Mouse (Mus musculus): Measurements from ENCODE around the gene Galnt14. TPM values are rescaled to one million over a fixed set of nuclear protein-coding genes. Genes with fewer than 3 reads are reported as not detected.
A peak's percentile ranks its signal among the peaks of the same experiment; 100 is the strongest.

Gene Galnt14
- polyA plus RNA-seq, 1 experiment from 2014 or later = 2.6 TPM

DNA sequence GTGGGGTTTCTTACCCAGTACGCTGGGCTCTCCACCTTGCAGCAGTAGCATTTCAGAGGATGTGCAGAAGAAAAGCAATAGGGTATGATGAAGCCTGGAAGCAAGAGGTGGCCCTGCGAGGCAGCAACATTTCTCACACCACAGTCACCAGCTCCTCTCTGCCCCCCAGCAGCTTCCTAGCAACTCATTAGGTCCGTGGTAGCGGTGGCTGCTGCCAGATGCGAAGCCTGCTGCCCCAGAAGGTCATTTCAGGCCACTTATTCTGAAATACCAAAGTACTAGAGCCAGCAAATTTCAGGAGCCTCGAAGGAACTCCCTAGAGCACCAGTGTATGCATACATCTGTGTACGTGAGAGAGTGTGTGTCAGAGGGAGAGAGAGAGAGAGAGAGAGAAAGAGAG, 9.2 kb downstream of the Galnt14 start:
- WGBS = 36% methylated on average over 7 of the region's 7 CpGs
- H3K27ac ChIP-seq = 0 out of 2 replicates have a peak overlapping the region, but pooled peaks have one; percentile 44

GRCm38 (mm10) chr17:73699881-73700280, 10.4 kb downstream of the Galnt14 start:
- H3K36me3 ChIP-seq (replicated peaks) = no peaks in the 10 kb centered on the region
- H3K27ac ChIP-seq = no peak overlapping the region
- 42% methylated on average over 6 of the region's 6 CpGs for WGBS
- no peaks in the 10 kb centered on the region for H3K9me3 ChIP-seq
- DNase-seq (ENCODE audit: extremely low spot score, low spot score) = no peak
- no peak overlapping the region for H3K4me3 ChIP-seq
- H3K4me1 ChIP-seq = peaks cover 43% of the 10 kb centered on the region
- H3K27me3 ChIP-seq (ENCODE audit: poor library complexity, severe bottlenecking) = peaks cover 13% of the 10 kb centered on the region; the same call in 1 of the 2 replicates

More for the DNA sequence above, 9.2 kb downstream of the Galnt14 start:
- Histone ChIP-seq H3K9me3 (no peaks in the 10 kb centered on the region), H3K27me3 (ENCODE audit: poor library complexity, severe bottlenecking) (peaks cover 13% of the 10 kb centered on the region; the same call in 1 of the 2 replicates), H3K4me1 (peaks cover 38% of the 10 kb centered on the region), H3K36me3 (replicated peaks) (no peaks in the 10 kb centered on the region), H3K4me3 (no peak overlapping the region)
- DNase-seq (ENCODE audit: extremely low spot score, low spot score) = no peak

GRCm38 (mm10) chr17:73694206-73694952, 15.9 kb downstream of the Galnt14 start:
- WGBS = 90% methylated on average over 3 of the region's 3 CpGs
- no peak overlapping the region for H3K4me3 ChIP-seq

DNA sequence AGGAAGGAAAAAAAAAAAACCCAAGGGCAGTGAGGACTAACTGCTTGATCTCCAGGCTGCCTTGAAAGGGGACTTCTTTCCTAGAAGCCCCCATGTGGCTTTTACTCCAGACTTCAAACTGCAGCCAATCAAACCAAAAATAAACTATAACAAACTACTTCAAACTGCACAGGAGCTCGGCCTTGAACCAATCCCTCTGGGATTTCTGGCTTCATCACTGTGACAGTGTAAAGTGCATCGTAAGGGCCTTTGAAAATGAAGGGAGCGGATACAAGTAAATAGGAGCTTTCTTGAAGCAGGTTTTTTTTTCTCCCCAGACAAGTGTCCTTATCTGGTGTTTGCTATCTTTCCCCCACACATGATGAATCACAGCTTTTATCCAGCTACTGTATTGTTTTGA, 22.0 kb downstream of the Galnt14 start:
- no peak overlapping the region for H3K4me3 ChIP-seq

More at GRCm38 (mm10) chr17:73694206-73694952, 15.9 kb downstream of the Galnt14 start:
- Histone ChIP-seq H3K27me3 (ENCODE audit: poor library complexity, severe bottlenecking) (peaks cover 13% of the 10 kb centered on the region; the same call in 1 of the 2 replicates), H3K36me3 (replicated peaks) (no peaks in the 10 kb centered on the region), H3K4me1 (peaks cover 18% of the 10 kb centered on the region), H3K9me3 (no peaks in the 10 kb centered on the region), H3K27ac (no peak overlapping the region)
- no peak for DNase-seq (ENCODE audit: extremely low spot score, low spot score)

GRCm38 (mm10) chr17:73686292-73686691, 24.0 kb downstream of the Galnt14 start:
- DNase-seq (ENCODE audit: extremely low spot score, low spot score) = no peak
- Histone ChIP-seq H3K9me3 (no peaks in the 10 kb centered on the region), H3K36me3 (replicated peaks) (no peaks in the 10 kb centered on the region), H3K27me3 (ENCODE audit: poor library complexity, severe bottlenecking) (no peaks in the 10 kb centered on the region), H3K4me3 (no peak overlapping the region), H3K4me1 (no peaks in the 10 kb centered on the region), H3K27ac (no peak overlapping the region)
- 93% methylated on average over 8 of the region's 8 CpGs for WGBS

More for the DNA sequence above, 22.0 kb downstream of the Galnt14 start:
- no peaks in the 10 kb centered on the region for H3K4me1 ChIP-seq
- DNase-seq (ENCODE audit: extremely low spot score, low spot score) = no peak
- no peak overlapping the region for H3K27ac ChIP-seq
- H3K36me3 ChIP-seq (replicated peaks) = no peaks in the 10 kb centered on the region
- H3K27me3 ChIP-seq (ENCODE audit: poor library complexity, severe bottlenecking) = no peaks in the 10 kb centered on the region
- H3K9me3 ChIP-seq = no peaks in the 10 kb centered on the region
- 90% methylated on average over 3 of the region's 3 CpGs for WGBS

GRCm38 (mm10) chr17:73684746-73685145, 25.5 kb downstream of the Galnt14 start:
- H3K36me3 ChIP-seq (replicated peaks) = no peaks in the 10 kb centered on the region
- 88% methylated on average over 5 of the region's 5 CpGs for WGBS
- H3K27me3 ChIP-seq (ENCODE audit: poor library complexity, severe bottlenecking) = no peaks in the 10 kb centered on the region
- DNase-seq (ENCODE audit: extremely low spot score, low spot score) = no peak
- H3K27ac ChIP-seq = no peak overlapping the region
- H3K4me1 ChIP-seq = no peaks in the 10 kb centered on the region
- no peak overlapping the region for H3K4me3 ChIP-seq
- H3K9me3 ChIP-seq = no peaks in the 10 kb centered on the region

GRCm38 (mm10) chr17:73671921-73672320, 38.3 kb downstream of the Galnt14 start:
- DNase-seq (ENCODE audit: extremely low spot score, low spot score) = no peak
- Histone ChIP-seq H3K27me3 (ENCODE audit: poor library complexity, severe bottlenecking) (no peaks in the 10 kb centered on the region), H3K4me3 (no peak overlapping the region), H3K27ac (no peak overlapping the region), H3K4me1 (no peaks in the 10 kb centered on the region), H3K9me3 (no peaks in the 10 kb centered on the region), H3K36me3 (replicated peaks) (no peaks in the 10 kb centered on the region)
- 83% methylated on average over 5 of the region's 5 CpGs for WGBS

- H3K9me3 ChIP-seq = no peaks in the 10 kb centered on the region
- DNase-seq (ENCODE audit: extremely low spot score, low spot score) = no peak
- H3K4me1 ChIP-seq = no peaks in the 10 kb centered on the region
- H3K4me3 ChIP-seq = no peak overlapping the region
- 98% methylated on average over 2 of the region's 2 CpGs for WGBS
- H3K27me3 ChIP-seq (ENCODE audit: poor library complexity, severe bottlenecking) = no peaks in the 10 kb centered on the region
- H3K36me3 ChIP-seq (replicated peaks) = no peaks in the 10 kb centered on the region
- no peak overlapping the region for H3K27ac ChIP-seq
Observed at GRCm38 (mm10) chr17:73670048-73670447, 40.2 kb downstream of the Galnt14 start.

DNA sequence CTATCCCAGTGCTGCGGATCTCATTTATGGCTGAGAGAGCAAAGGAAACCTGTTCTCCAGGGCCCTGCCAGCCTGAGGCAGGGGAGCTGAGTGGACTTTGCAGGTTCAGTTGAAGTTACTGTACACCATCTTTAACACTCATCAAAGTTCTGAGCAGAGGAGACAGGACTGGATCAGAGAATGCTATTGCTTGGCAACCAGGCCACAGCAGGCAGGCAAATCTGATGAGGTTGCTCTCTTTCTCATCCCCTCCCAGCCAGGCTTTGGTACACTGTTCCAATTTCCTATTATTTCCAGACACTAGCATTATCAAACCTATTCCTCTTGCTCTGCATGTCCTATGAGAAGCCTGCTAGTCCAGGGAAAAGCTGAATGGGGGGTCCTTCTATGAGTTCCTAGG, 41.3 kb downstream of the Galnt14 start:
- no peaks in the 10 kb centered on the region for H3K9me3 ChIP-seq
- no peak overlapping the region for H3K27ac ChIP-seq
- H3K4me3 ChIP-seq = no peak overlapping the region
- no peak for DNase-seq (ENCODE audit: extremely low spot score, low spot score)
- WGBS = 94% methylated on average over 1 of the region's 1 CpGs
- H3K27me3 ChIP-seq (ENCODE audit: poor library complexity, severe bottlenecking) = no peaks in the 10 kb centered on the region
- no peaks in the 10 kb centered on the region for H3K36me3 ChIP-seq (replicated peaks)
- H3K4me1 ChIP-seq = no peaks in the 10 kb centered on the region

GRCm38 (mm10) chr17:73663237-73663636, 47.0 kb downstream of the Galnt14 start:
- 74% methylated on average over 3 of the region's 3 CpGs for WGBS
- Histone ChIP-seq H3K9me3 (no peaks in the 10 kb centered on the region), H3K27ac (no peak overlapping the region), H3K36me3 (replicated peaks) (no peaks in the 10 kb centered on the region), H3K27me3 (ENCODE audit: poor library complexity, severe bottlenecking) (no peaks in the 10 kb centered on the region), H3K4me1 (no peaks in the 10 kb centered on the region; the same call in 1 of the 2 replicates), H3K4me3 (no peak overlapping the region)
- DNase-seq (ENCODE audit: extremely low spot score, low spot score) = no peak

DNA sequence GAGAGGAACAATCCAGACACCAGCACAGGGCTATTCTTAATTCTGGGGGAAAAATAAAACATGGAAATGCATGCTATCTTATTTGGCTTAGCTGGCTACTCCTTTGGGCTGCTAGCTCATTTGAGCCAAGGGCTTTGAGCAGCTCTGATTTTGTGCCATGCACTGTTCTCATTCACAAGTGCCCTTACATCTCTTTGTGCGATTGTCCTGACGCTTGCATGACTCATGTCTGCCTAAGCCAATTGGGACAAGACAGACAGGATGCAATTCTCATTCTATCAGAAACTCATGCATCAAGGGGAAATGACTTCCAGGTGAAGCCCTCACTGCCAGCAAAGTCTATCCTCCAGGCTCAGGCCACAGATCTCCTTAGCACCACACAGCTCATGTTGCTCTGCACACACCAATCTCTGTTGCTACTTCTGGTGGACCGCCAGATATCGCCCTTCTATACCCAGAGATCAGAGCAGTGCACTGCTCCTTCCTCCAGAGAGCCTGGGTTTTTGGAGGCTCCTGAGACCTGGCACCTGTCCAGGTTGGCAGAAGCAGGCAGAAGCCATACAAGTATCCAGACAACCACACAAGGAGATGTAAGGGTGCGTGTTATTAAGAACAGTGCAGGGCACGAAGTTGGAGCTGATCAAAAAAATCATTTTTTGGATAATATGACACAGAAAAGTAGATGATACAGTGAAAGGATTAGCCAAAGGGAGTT, 51.4 kb downstream of the Galnt14 start:
- WGBS = 89% methylated on average over 6 of the region's 6 CpGs
- peaks cover 4% of the 10 kb centered on the region for H3K4me1 ChIP-seq
- no peak for DNase-seq (ENCODE audit: extremely low spot score, low spot score)

DNA sequence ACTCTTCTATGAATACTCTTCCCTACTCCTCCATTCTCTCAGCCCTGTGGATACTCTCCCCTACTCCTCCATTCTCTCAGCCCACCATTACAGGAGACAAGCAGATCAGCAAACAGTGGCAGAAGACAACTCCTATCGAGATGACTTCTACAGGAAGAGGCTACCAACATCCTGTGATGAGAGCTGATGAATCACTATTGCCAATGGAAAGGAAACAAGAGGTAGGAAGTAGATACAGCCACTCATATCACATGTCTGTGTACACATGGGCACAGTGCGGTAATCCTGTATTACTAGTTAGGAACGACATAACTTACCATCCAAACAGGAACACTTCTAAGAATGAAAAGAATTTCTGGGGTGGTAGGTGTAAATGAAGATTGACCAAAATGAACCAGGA, 53.9 kb downstream of the Galnt14 start:
- H3K27ac ChIP-seq = no peak overlapping the region
- no peaks in the 10 kb centered on the region for H3K36me3 ChIP-seq (replicated peaks)
- peaks cover 4% of the 10 kb centered on the region for H3K4me1 ChIP-seq
- DNase-seq (ENCODE audit: extremely low spot score, low spot score) = no peak
- 86% methylated on average over 3 of the region's 3 CpGs for WGBS
- no peak overlapping the region for H3K4me3 ChIP-seq
- no peaks in the 10 kb centered on the region for H3K9me3 ChIP-seq
- H3K27me3 ChIP-seq (ENCODE audit: poor library complexity, severe bottlenecking) = no peaks in the 10 kb centered on the region

More for the DNA sequence above, 51.4 kb downstream of the Galnt14 start:
- no peak overlapping the region for H3K27ac ChIP-seq
- no peak overlapping the region for H3K4me3 ChIP-seq
- H3K9me3 ChIP-seq = no peaks in the 10 kb centered on the region
- H3K36me3 ChIP-seq (replicated peaks) = no peaks in the 10 kb centered on the region
- H3K27me3 ChIP-seq (ENCODE audit: poor library complexity, severe bottlenecking) = no peaks in the 10 kb centered on the region

- H3K4me3 ChIP-seq = no peak overlapping the region
- no peaks in the 10 kb centered on the region for H3K36me3 ChIP-seq (replicated peaks)
- DNase-seq (ENCODE audit: extremely low spot score, low spot score) = no peak
- H3K27ac ChIP-seq = no peak overlapping the region
- WGBS = 73% methylated on average over 5 of the region's 5 CpGs
- no peaks in the 10 kb centered on the region for H3K9me3 ChIP-seq
- H3K4me1 ChIP-seq = peaks cover 4% of the 10 kb centered on the region
- no peaks in the 10 kb centered on the region for H3K27me3 ChIP-seq (ENCODE audit: poor library complexity, severe bottlenecking)
Observed at GRCm38 (mm10) chr17:73654261-73654660, 56.0 kb downstream of the Galnt14 start.

All from forebrain, embryonic 10.5 days (tissue).